Mouse (Mus musculus): ENCODE data around the gene Acot1. TPM values are rescaled to one million over a fixed set of nuclear protein-coding genes. Genes with fewer than 3 reads are reported as not detected.

The Acot1 gene
- polyA plus RNA-seq, 1 experiment from 2014 or later = 101 TPM

Other genes starting within 250 kb of the Acot1 start
- 0.08 and 0.13 TPM in 2 replicates for gene Papln, start 245.9 kb upstream of the Acot1 start, polyA plus RNA-seq (2015; fragmentation: Nextera tagmentation; extraction: Ambion mirVana)
- gene Numb, start 87.6 kb upstream of the Acot1 start, polyA plus RNA-seq (2015; fragmentation: Nextera tagmentation; extraction: Ambion mirVana) = 21.6 and 25.7 TPM in 2 replicates
- 11.2 and 12.4 TPM in 2 replicates for gene Riox1, start 58.9 kb upstream of the Acot1 start, polyA plus RNA-seq (2015; fragmentation: Nextera tagmentation; extraction: Ambion mirVana)
- gene Heatr4, start 24.6 kb upstream of the Acot1 start, polyA plus RNA-seq (2015; fragmentation: Nextera tagmentation; extraction: Ambion mirVana) = not detected in 2 replicates
- gene Acot2, start 21.6 kb upstream of the Acot1 start, polyA plus RNA-seq (2015; fragmentation: Nextera tagmentation; extraction: Ambion mirVana) = 15.0 and 17.8 TPM in 2 replicates
- 0.18 and 0.24 TPM in 2 replicates for gene Acot4, start 28.9 kb downstream of the Acot1 start, polyA plus RNA-seq (2015; fragmentation: Nextera tagmentation; extraction: Ambion mirVana)
- not detected in 2 replicates for gene Gm49366, start 29.4 kb downstream of the Acot1 start, polyA plus RNA-seq (2015; fragmentation: Nextera tagmentation; extraction: Ambion mirVana)
- gene Acot3, start 42.7 kb downstream of the Acot1 start, polyA plus RNA-seq (2015; fragmentation: Nextera tagmentation; extraction: Ambion mirVana) = 0.69 and 0.75 TPM in 2 replicates
- 0.14 and 0.23 TPM in 2 replicates for gene Acot5, start 59.8 kb downstream of the Acot1 start, polyA plus RNA-seq (2015; fragmentation: Nextera tagmentation; extraction: Ambion mirVana)
- 0.63 and 1.0 TPM in 2 replicates for gene Acot6, start 91.2 kb downstream of the Acot1 start, polyA plus RNA-seq (2015; fragmentation: Nextera tagmentation; extraction: Ambion mirVana)
- 4.9 and 7.0 TPM in 2 replicates for gene Dnal1, start 104.9 kb downstream of the Acot1 start, polyA plus RNA-seq (2015; fragmentation: Nextera tagmentation; extraction: Ambion mirVana)
- gene Pnma1, start 139.0 kb downstream of the Acot1 start, polyA plus RNA-seq (2015; fragmentation: Nextera tagmentation; extraction: Ambion mirVana) = 3.1 and 3.7 TPM in 2 replicates
- 4.9 TPM in 2 replicates for gene Elmsan1, start 209.4 kb downstream of the Acot1 start, polyA plus RNA-seq (2015; fragmentation: Nextera tagmentation; extraction: Ambion mirVana)